Mouse (Mus musculus): ENCODE data around the gene Hspbap1.

DNA sequence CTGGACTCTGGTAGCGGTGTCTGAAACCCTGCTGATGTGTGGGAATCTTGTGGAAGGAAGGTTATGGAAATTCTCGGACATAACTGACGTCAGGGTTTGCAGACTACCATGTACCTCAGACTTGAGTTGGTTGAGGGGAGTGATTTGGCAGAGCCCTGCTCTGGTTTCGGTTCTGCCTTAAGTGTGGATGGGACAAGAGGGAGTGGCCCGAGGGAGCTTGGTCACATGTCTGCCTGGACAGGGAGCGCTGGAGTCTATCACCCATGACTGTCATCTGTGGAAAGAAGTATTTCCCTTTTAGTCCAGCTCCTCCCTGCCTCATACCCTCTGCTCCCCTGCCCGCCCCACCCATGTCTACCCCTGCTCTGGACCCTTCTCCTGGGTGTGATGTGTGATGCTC, 32.0 kb downstream of the Hspbap1 start:
- TF ChIP-seq POLR2A (IDR thresholded peaks at IDR 0.05; ENCODE audit: low read depth, low read length), result no peak
- TF ChIP-seq CTCF (IDR thresholded peaks at IDR 0.05; ENCODE audit: extremely low read depth, insufficient read length, insufficient replicate concordance, low read depth, low read length), result no peak

Data from small intestine, adult 2 months (tissue).